Mouse (Mus musculus) lung, postnatal 0 days (tissue): ENCODE results near the gene Ahdc1. TPM values are rescaled to one million over a fixed set of nuclear protein-coding genes. Genes with fewer than 3 reads are reported as not detected.
A peak's percentile ranks its signal among the peaks of the same experiment; 100 is the strongest.

Source experiments
- ATAC-seq: fragments of 200-750 bp; cut with Nextera tagmentation; 2 replicates; pipeline ENCODE4 v1.8.0; 2017; ENCODE audit warnings: moderate library complexity
- DNase-seq: peaks from one replicate; pipeline ENCODE4 v3.0.0-alpha.2; 2016; ENCODE audit warnings: low spot score
- H3K27ac ChIP-seq: fragments of 300-500 bp; sonication (generic); 2 replicates; pipeline ENCODE4 v1.5.1; 2014; ENCODE audit warnings: antibody characterized with exemption, mild to moderate bottlenecking, low read length, mixed read lengths
- H3K27me3 ChIP-seq: fragments of 300-500 bp; sonication (generic); replicated peaks from 2 replicates; pipeline ENCODE4 v1.6.1; 2014; ENCODE audit warnings: low read length, mixed read lengths; ENCODE audit not compliant: insufficient read depth
- H3K36me3 ChIP-seq: fragments of 300-500 bp; sonication (generic); 2 replicates; pipeline ENCODE4 v1.6.1; 2014; ENCODE audit warnings: low read length, mixed read lengths; ENCODE audit not compliant: insufficient read depth
- H3K4me1 ChIP-seq: fragments of 300-500 bp; sonication (generic); 2 replicates; pipeline ENCODE4 v1.6.1; 2014; ENCODE audit warnings: antibody characterized with exemption, low read depth, low read length, mixed read lengths; ENCODE audit not compliant: insufficient read depth
- H3K4me2 ChIP-seq: fragments of 300-500 bp; sonication (generic); replicated peaks from 2 replicates; pipeline ENCODE4 v1.6.1; 2014; ENCODE audit warnings: low read depth, mild to moderate bottlenecking, low read length, moderate library complexity, mixed read lengths
- H3K4me3 ChIP-seq: fragments of 300-500 bp; sonication (generic); 2 replicates; pipeline ENCODE4 v1.5.1; 2014; ENCODE audit warnings: low read depth, low read length
- H3K9ac ChIP-seq: fragments of 300-500 bp; sonication (generic); replicated peaks from 2 replicates; pipeline ENCODE4 v1.6.1; 2014; ENCODE audit warnings: low read depth, mild to moderate bottlenecking
- H3K9me3 ChIP-seq: fragments of 300-500 bp; sonication (generic); 2 replicates; pipeline ENCODE4 v1.6.1; 2016; ENCODE audit warnings: low read length, mixed read lengths
- CTCF ChIP-seq: IDR thresholded peaks from 2 replicates; pipeline ENCODE4 v1.5.1; 2016; ENCODE audit warnings: antibody characterized with exemption, mild to moderate bottlenecking
- EP300 ChIP-seq: IDR thresholded peaks from 2 replicates; pipeline ENCODE4 v1.6.1; 2016; ENCODE audit warnings: antibody characterized with exemption, mild to moderate bottlenecking, control low read depth
- WGBS: fragments of 180-500 bp; shearing (Covaris S2); extraction: QIAGEN DNeasy Blood & Tissue Kit; methylation state at CpG from one replicate; pipeline ENCODE4 v1.1.7; 2014; 5-methylcytosine and 5-hydroxymethylcytosine counted together
- polyA plus RNA-seq: library from polyadenylated mRNA; unstranded; fragments of >200 nt; fragmentation: Nextera tagmentation; extraction: Ambion mirVana; gene quantifications from 2 replicates; pipeline ENCODE4 v1.2.1, GENCODE M21; 2015

The Ahdc1 gene
- polyA plus RNA-seq, 1 experiment from 2014 or later: 3.9 TPM

- no peak overlapping the region for H3K4me3 ChIP-seq
- no peak for TF ChIP-seq CTCF
- no peak for TF ChIP-seq EP300
- WGBS: 44% methylated on average over 3 of the region's 4 CpGs
- H3K36me3 ChIP-seq: no peaks in the 10 kb centered on the region
- no peak overlapping the region for H3K9ac ChIP-seq
- DNase-seq (no peak), ATAC-seq (peak; percentile 11)
- H3K27ac ChIP-seq: peak overlapping the region; percentile 87
- H3K27me3 ChIP-seq: no peaks in the 10 kb centered on the region
- peaks cover 48% of the 10 kb centered on the region for H3K4me1 ChIP-seq
- no peaks in the 10 kb centered on the region for H3K9me3 ChIP-seq
- H3K4me2 ChIP-seq: no peak overlapping the region
These were observed 80.4 kb downstream of the Ahdc1 start for GRCm38 (mm10) chr4:133091459-133091785.

GRCm38 (mm10) chr4:133092453-133092901 is 81.4 kb downstream of the Ahdc1 start:
- TF ChIP-seq EP300 (no peak), CTCF (peak; percentile 24; the same call in 1 of the 2 replicates)
- Histone ChIP-seq H3K4me3 (no peak overlapping the region), H3K36me3 (no peaks in the 10 kb centered on the region), H3K9me3 (no peaks in the 10 kb centered on the region), H3K9ac (no peak overlapping the region; the same call in 1 of the 2 replicates), H3K27me3 (no peaks in the 10 kb centered on the region), H3K4me2 (peak overlapping the region; percentile 36), H3K4me1 (peaks cover 46% of the 10 kb centered on the region), H3K27ac (peak overlapping the region; percentile 48)
- ATAC-seq (peak; percentile 9; the same call in 1 of the 2 replicates), DNase-seq (peak; percentile 73)
- WGBS: 6% methylated on average over 18 of the region's 18 CpGs

DNA sequence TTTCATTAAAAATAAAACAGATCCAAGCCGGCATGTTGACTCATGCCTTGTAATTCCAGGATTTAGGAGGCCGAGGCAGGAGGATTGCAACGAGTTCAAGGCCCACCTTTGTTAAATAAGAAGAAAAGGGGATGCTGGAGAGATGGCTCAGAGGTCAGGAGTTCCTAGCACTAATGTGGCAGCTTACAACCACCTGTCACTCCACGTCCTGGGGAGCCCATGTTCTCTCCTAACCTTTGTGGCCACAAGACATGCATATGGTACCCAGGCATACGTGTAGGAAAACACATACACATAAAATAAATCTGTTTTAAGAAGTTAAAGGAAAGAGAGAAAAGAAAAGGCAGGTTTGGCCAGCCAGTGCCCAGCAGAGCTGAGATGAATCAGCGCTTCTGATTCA is 82.0 kb downstream of the Ahdc1 start:
- no peaks in the 10 kb centered on the region for H3K27me3 ChIP-seq
- no peak overlapping the region for H3K4me3 ChIP-seq
- TF ChIP-seq CTCF (no peak), EP300 (no peak)
- no peaks in the 10 kb centered on the region for H3K36me3 ChIP-seq
- H3K4me2 ChIP-seq: no peak overlapping the region
- H3K27ac ChIP-seq: peak overlapping the region; percentile 66
- WGBS: 81% methylated on average over 6 of the region's 6 CpGs
- ATAC-seq (no peak), DNase-seq (no peak)
- H3K4me1 ChIP-seq: peaks cover 41% of the 10 kb centered on the region
- no peak overlapping the region for H3K9ac ChIP-seq
- no peaks in the 10 kb centered on the region for H3K9me3 ChIP-seq

DNA sequence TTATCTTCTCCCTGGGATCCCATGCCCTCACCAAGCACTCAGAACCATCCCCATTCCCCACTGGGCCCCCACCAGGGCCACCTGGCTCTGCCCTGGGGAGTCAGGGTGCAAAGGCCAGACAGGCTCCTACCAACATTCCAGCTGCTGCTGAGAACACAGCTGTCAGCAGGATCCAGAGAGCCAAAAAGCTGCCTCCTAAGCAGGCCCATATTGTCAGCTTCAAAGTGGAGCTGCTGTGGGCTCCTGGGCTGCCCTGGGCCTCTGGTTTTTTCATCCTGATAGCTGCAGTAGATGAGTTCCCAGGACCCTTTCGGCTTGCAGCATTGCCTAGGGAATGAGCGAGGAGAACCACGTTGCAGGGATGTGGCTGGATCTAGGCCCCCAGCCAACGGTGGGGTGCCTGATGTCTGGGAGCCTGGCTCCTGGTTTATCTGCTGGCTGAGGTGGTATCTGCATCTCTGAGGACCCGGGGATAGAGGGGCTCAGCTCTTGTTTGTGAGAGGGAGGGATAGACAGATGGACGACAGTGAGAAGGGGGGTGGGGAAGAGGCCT is 82.5 kb downstream of the Ahdc1 start:
- Histone ChIP-seq H3K27ac (peak overlapping the region; percentile 66), H3K9ac (no peak overlapping the region), H3K4me2 (no peak overlapping the region), H3K4me3 (no peak overlapping the region), H3K27me3 (no peaks in the 10 kb centered on the region), H3K9me3 (no peaks in the 10 kb centered on the region), H3K4me1 (peaks cover 41% of the 10 kb centered on the region), H3K36me3 (no peaks in the 10 kb centered on the region)
- TF ChIP-seq CTCF (no peak), EP300 (no peak)
- WGBS: 31% methylated on average over 6 of the region's 6 CpGs
- ATAC-seq (no peak), DNase-seq (no peak)

DNA sequence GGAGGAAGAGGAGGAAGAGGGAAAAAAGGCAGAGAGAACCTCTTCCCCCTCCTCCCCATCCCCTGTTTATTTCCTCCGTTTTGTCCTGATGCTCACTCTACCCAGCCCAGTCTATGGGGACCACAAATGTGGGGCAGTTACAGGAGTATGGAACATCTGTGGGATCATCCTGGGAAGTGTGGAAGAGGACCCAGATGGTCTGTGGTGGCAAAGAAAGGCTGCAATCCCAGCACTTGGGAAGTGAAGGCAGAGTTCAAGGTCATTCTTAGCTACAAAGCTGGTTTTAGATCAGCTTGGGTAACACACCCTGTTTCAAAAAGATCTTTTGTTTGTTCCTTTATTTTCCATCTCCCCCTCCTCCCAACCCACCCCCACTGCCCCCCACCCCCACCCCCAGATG is 83.2 kb downstream of the Ahdc1 start:
- WGBS: 43% methylated on average over 1 of the region's 1 CpGs

GRCm38 (mm10) chr4:133094936-133095733 is 84.1 kb downstream of the Ahdc1 start:
- Histone ChIP-seq H3K27ac (peak overlapping the region; percentile 85), H3K4me1 (peaks cover 40% of the 10 kb centered on the region)
- peak; percentile 74 for DNase-seq

More for the DNA sequence above, 83.2 kb downstream of the Ahdc1 start:
- Histone ChIP-seq H3K4me3 (no peak overlapping the region), H3K9me3 (no peaks in the 10 kb centered on the region), H3K36me3 (no peaks in the 10 kb centered on the region), H3K4me1 (peaks cover 41% of the 10 kb centered on the region), H3K27ac (no peak overlapping the region), H3K27me3 (no peaks in the 10 kb centered on the region), H3K9ac (no peak overlapping the region), H3K4me2 (no peak overlapping the region)
- no peak for DNase-seq
- no peak for ATAC-seq
- TF ChIP-seq CTCF: no peak
- no peak for TF ChIP-seq EP300

More at GRCm38 (mm10) chr4:133094936-133095733, 84.1 kb downstream of the Ahdc1 start:
- TF ChIP-seq CTCF (no peak), EP300 (no peak)
- Histone ChIP-seq H3K36me3 (no peaks in the 10 kb centered on the region), H3K27me3 (no peaks in the 10 kb centered on the region), H3K4me3 (no peak overlapping the region), H3K9ac (no peak overlapping the region), H3K4me2 (peak overlapping the region; percentile 39), H3K9me3 (no peaks in the 10 kb centered on the region)
- WGBS: 37% methylated on average over 16 of the region's 16 CpGs
- peak; percentile 40 for ATAC-seq
